Mouse (Mus musculus): ENCODE results near the gene Il11ra1.

Gene Il11ra1

GRCm38 (mm10) chr4:41710229-41710628 is 10.4 kb downstream of the Il11ra1 start:
- DNase-seq (ENCODE audit: low read depth) = no peak

- no peak for DNase-seq (ENCODE audit: low read depth)
Measured at GRCm38 (mm10) chr4:41711705-41712375, 12.1 kb downstream of the Il11ra1 start.

GRCm38 (mm10) chr4:41712421-41713196 is 12.8 kb downstream of the Il11ra1 start:
- DNase-seq (ENCODE audit: low read depth) = no peak

GRCm38 (mm10) chr4:41713197-41714067 is 13.6 kb downstream of the Il11ra1 start, which contains the start of gene Rpp25l:
Gene Rpp25l (minus strand): TSS chr4:41713534.
- peak; percentile 87 for DNase-seq (ENCODE audit: low read depth)

- DNase-seq (ENCODE audit: low read depth) = peak; percentile 88
Measured at GRCm38 (mm10) chr4:41714276-41714675, 14.5 kb downstream of the Il11ra1 start.

- no peak for DNase-seq (ENCODE audit: low read depth)
Measured at GRCm38 (mm10) chr4:41715082-41715481, 15.3 kb downstream of the Il11ra1 start.

GRCm38 (mm10) chr4:41715596-41715995 is 15.8 kb downstream of the Il11ra1 start:
- peak; percentile 71 for DNase-seq (ENCODE audit: low read depth)

GRCm38 (mm10) chr4:41716834-41717233 is 17.0 kb downstream of the Il11ra1 start:
- no peak for DNase-seq (ENCODE audit: low read depth)

- peak; percentile 94 for DNase-seq (ENCODE audit: low read depth)
Measured at GRCm38 (mm10) chr4:41722918-41723351, 23.1 kb downstream of the Il11ra1 start, which contains the start of gene Dctn3. Gene Dctn3 (minus strand): TSS chr4:41723170.

- DNase-seq (ENCODE audit: low read depth) = no peak
Measured at GRCm38 (mm10) chr4:41726826-41727621, 27.2 kb downstream of the Il11ra1 start.

- DNase-seq (ENCODE audit: low read depth) = no peak
Measured at GRCm38 (mm10) chr4:41731052-41731765, 31.4 kb downstream of the Il11ra1 start, which contains the start of gene Arid3c. Gene Arid3c (minus strand): TSS chr4:41731142.

- DNase-seq (ENCODE audit: low read depth) = peak; percentile 85
Measured at GRCm38 (mm10) chr4:41737602-41738255, 37.9 kb downstream of the Il11ra1 start.

GRCm38 (mm10) chr4:41738256-41738603 is 38.4 kb downstream of the Il11ra1 start:
- DNase-seq (ENCODE audit: low read depth) = no peak

GRCm38 (mm10) chr4:41739260-41739659 is 39.5 kb downstream of the Il11ra1 start:
- DNase-seq (ENCODE audit: low read depth) = no peak

GRCm38 (mm10) chr4:41740380-41741157 is 40.8 kb downstream of the Il11ra1 start:
- peak; percentile 70 for DNase-seq (ENCODE audit: low read depth)

GRCm38 (mm10) chr4:41741158-41741560 is 41.4 kb downstream of the Il11ra1 start:
- peak; percentile 92 for DNase-seq (ENCODE audit: low read depth)

GRCm38 (mm10) chr4:41744131-41744530 is 44.3 kb downstream of the Il11ra1 start:
- DNase-seq (ENCODE audit: low read depth) = no peak

GRCm38 (mm10) chr4:41745021-41745420 is 45.2 kb downstream of the Il11ra1 start:
- no peak for DNase-seq (ENCODE audit: low read depth)

GRCm38 (mm10) chr4:41754797-41755337 is 55.1 kb downstream of the Il11ra1 start, which contains the start of gene Galt:
Gene Galt (plus strand): TSS chr4:41755228.
- DNase-seq (ENCODE audit: low read depth) = peak; percentile 63
